Mouse (Mus musculus): ENCODE measurements around the gene Fam216a. TPM values are rescaled to one million over a fixed set of nuclear protein-coding genes. Genes with fewer than 3 reads are reported as not detected.
A peak's percentile ranks its signal among the peaks of the same experiment; 100 is the strongest.

Fam216a gene
- polyA plus RNA-seq, 1 experiment, result 178 TPM

DNA sequence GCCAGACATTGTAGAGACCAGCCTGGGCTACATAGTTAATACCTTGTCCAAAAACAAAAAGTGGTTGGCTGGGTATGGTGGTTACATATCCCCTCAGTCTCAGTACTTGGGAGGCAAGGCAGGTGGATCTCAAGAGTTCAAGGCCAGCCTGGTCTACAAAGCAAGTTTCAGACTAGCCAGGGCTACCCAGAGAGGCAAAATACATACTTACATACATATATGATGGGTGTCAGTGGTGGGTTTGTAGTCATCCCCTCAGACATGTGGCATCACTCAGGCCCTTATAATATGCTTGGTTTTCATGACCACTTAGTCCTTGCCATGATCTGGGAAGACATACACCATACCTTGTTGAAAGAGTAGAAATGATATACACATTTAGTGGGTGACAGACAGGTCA is 18.5 kb upstream of the Fam216a start:
- no peak for TF ChIP-seq POLR2A (IDR thresholded peaks at IDR 0.05; ENCODE audit: control insufficient read depth, low read depth, low read length)
- TF ChIP-seq CTCF (IDR thresholded peaks at IDR 0.05; ENCODE audit: control insufficient read depth, insufficient read depth, insufficient replicate concordance, low read depth, low read length), result no peak
- H3K4me3 ChIP-seq (ENCODE audit: control insufficient read depth, low read depth, low read length), result no peak overlapping the region
- no peaks in the 10 kb centered on the region for H3K27me3 ChIP-seq (ENCODE audit: control insufficient read depth, insufficient read depth, low read length)

DNA sequence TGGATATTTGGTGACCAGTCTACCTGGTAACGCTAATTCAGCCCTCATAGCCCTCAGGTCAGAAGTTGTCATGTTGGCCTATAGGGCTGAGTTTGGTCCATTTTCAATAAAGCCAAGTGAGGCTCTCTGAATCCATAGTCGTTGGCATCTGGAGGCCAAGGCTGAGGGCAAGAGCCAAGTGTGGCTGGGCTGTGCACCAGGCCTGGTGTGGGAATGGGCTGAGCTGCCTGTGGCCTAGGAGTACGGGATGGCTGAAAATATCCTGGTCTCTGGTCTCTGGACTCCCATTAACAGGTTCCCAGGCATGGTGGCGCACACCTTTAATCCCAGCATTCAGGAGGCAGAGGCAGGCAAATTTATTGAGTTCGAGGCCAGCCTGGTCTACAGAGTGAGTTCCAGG is 17.8 kb upstream of the Fam216a start:
- Histone ChIP-seq H3K36me3 (ENCODE audit: control insufficient read depth, insufficient read depth, low read length) (no peaks in the 10 kb centered on the region), H3K27me3 (ENCODE audit: control insufficient read depth, insufficient read depth, low read length) (no peaks in the 10 kb centered on the region), H3K27ac (ENCODE audit: control insufficient read depth, insufficient read depth, low read depth, low read length) (no peak overlapping the region), H3K4me1 (ENCODE audit: control insufficient read depth, insufficient read depth, low read length) (peaks cover 2% of the 10 kb centered on the region; the same call in 1 of the 2 replicates), H3K4me3 (ENCODE audit: control insufficient read depth, low read depth, low read length) (no peak overlapping the region)
- TF ChIP-seq CTCF (IDR thresholded peaks at IDR 0.05; ENCODE audit: control insufficient read depth, insufficient read depth, insufficient replicate concordance, low read depth, low read length) (no peak), POLR2A (IDR thresholded peaks at IDR 0.05; ENCODE audit: control insufficient read depth, low read depth, low read length) (no peak)

More for the DNA sequence above, 18.5 kb upstream of the Fam216a start:
- Histone ChIP-seq H3K36me3 (ENCODE audit: control insufficient read depth, insufficient read depth, low read length) (no peaks in the 10 kb centered on the region), H3K27ac (ENCODE audit: control insufficient read depth, insufficient read depth, low read depth, low read length) (no peak overlapping the region), H3K4me1 (ENCODE audit: control insufficient read depth, insufficient read depth, low read length) (peaks cover 2% of the 10 kb centered on the region; the same call in 1 of the 2 replicates)

DNA sequence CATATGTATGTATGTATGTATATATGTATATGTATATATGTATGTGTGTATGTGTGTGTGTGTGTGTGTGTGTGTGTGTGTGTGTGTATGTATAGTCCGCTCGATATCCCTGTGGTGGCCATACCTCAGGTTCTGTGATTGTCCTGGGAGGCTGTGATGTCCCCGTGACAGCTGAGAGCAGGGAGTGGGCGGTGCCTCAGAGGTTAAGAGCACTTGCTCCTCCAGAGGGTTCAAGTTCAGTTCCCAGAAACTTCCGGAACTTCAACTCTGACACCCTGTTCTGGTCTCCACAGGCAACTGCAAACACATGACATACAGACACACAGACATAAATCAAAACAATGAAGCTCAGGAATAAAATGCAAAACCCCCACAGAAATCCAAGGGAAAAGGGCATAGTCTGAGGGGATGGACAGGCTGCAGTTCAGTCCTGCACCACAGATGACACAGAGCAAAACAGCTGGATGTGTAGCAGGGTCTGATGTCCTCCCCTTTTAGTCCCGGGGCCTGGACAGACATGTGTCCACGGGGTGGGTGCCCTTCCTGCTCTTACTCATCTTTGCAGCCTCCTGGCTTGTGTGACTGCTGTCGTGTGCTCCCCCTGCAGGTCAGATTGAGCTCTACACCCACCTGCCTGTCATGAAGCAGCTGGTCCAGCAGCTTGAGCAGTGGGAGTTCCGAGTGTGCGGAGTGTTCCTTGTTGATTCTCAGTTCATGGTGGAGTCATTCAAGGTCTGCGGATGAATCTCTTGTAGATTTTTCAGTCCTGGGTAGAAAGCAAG is 7.4 kb upstream of the Fam216a start:
- peak; percentile 92; the same call in 1 of the 2 replicates for TF ChIP-seq CTCF (IDR thresholded peaks at IDR 0.05; ENCODE audit: control insufficient read depth, insufficient read depth, insufficient replicate concordance, low read depth, low read length)
- TF ChIP-seq POLR2A (IDR thresholded peaks at IDR 0.05; ENCODE audit: control insufficient read depth, low read depth, low read length), result no peak
- Histone ChIP-seq H3K4me3 (ENCODE audit: control insufficient read depth, low read depth, low read length) (no peak overlapping the region), H3K36me3 (ENCODE audit: control insufficient read depth, insufficient read depth, low read length) (peaks cover 1% of the 10 kb centered on the region; the same call in 1 of the 2 replicates), H3K27me3 (ENCODE audit: control insufficient read depth, insufficient read depth, low read length) (no peaks in the 10 kb centered on the region), H3K27ac (ENCODE audit: control insufficient read depth, insufficient read depth, low read depth, low read length) (no peak overlapping the region), H3K4me1 (ENCODE audit: control insufficient read depth, insufficient read depth, low read length) (no peaks in the 10 kb centered on the region)

DNA sequence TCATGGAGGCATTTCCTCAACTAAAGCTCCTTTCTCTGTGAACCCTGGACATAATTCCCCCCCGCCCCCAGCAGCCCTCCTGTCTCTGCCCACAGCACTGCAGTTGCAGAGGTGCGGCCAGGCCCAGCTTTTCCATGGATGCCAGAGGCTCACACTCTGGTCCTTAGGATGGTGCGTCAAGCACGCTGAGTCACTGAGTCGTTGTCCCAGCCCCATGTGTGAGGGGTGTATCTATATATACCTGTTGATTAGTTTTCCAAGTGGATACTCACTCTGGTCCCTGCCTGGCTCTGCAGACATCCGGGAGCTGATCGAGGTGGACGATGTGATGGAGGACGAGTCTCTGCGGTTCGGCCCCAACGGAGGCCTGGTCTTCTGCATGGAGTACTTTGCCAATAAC is 6.0 kb upstream of the Fam216a start:
- Histone ChIP-seq H3K27me3 (ENCODE audit: control insufficient read depth, insufficient read depth, low read length) (no peaks in the 10 kb centered on the region), H3K4me1 (ENCODE audit: control insufficient read depth, insufficient read depth, low read length) (no peaks in the 10 kb centered on the region; the same call in 1 of the 2 replicates), H3K36me3 (ENCODE audit: control insufficient read depth, insufficient read depth, low read length) (peaks cover 1% of the 10 kb centered on the region), H3K27ac (ENCODE audit: control insufficient read depth, insufficient read depth, low read depth, low read length) (no peak overlapping the region), H3K4me3 (ENCODE audit: control insufficient read depth, low read depth, low read length) (no peak overlapping the region)
- no peak for TF ChIP-seq CTCF (IDR thresholded peaks at IDR 0.05; ENCODE audit: control insufficient read depth, insufficient read depth, insufficient replicate concordance, low read depth, low read length)
- TF ChIP-seq POLR2A (IDR thresholded peaks at IDR 0.05; ENCODE audit: control insufficient read depth, low read depth, low read length), result no peak

DNA sequence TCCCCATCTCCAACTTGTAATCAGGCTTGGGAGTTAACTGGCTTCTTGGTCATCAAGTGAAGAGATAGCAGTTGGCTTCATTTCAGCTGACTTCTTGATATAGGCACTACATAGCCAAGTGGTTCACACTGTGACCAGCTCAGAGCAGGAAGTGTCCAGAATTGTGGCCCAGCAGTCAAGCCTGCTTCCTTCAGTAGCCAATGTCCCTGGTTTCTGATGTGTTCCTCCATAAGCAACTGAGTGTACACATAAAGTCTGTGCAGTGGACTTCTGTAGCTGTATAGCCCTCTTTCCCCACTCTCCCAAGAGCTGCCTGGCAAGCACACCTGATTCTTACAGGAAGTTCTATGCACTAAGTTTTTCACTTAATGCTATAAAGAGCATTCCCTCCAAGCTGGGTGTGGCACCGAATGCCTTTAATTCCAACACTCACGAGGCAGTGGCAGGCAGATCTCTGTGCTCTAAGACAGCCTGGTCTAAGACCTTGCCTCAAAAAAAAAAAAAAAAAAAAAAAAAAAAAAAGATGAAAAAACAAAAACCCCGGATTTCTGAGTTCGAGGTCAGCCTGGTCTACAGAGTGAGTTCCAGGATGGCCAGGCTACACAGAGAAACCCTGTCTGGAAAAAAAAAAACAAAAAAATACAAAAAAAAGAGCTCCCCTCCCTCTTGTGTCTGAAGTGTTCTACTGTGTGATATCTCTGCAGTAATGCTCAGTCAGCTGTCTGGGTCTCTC is 5.1 kb upstream of the Fam216a start:
- no peak overlapping the region for H3K4me3 ChIP-seq (ENCODE audit: control insufficient read depth, low read depth, low read length)
- no peak overlapping the region for H3K27ac ChIP-seq (ENCODE audit: control insufficient read depth, insufficient read depth, low read depth, low read length)
- TF ChIP-seq POLR2A (IDR thresholded peaks at IDR 0.05; ENCODE audit: control insufficient read depth, low read depth, low read length) (no peak), CTCF (IDR thresholded peaks at IDR 0.05; ENCODE audit: control insufficient read depth, insufficient read depth, insufficient replicate concordance, low read depth, low read length) (no peak)
- no peaks in the 10 kb centered on the region; the same call in none of the 2 replicates for H3K36me3 ChIP-seq (ENCODE audit: control insufficient read depth, insufficient read depth, low read length)
- no peaks in the 10 kb centered on the region for H3K27me3 ChIP-seq (ENCODE audit: control insufficient read depth, insufficient read depth, low read length)
- H3K4me1 ChIP-seq (ENCODE audit: control insufficient read depth, insufficient read depth, low read length), result no peaks in the 10 kb centered on the region; the same call in 1 of the 2 replicates

DNA sequence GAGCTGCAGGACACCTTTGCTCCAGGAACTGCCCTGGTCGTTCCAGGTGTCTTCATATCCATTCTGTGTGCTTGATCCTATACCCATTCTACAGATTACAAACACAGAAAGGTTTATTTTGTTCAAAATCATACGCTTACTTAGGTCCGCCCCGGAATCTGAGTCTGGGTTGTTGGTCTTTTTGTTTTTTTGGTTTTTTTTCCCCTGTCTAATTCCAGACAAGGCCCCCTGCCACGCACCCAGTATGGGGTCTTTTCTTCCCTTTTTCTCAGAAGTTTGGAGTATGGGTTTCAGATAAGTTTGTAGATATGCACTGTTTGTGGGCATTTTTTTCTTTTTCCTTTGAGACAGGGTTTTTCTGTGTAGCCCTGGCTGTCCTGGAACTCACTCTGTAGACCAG is 714 bp upstream of the Fam216a start:
- H3K36me3 ChIP-seq (ENCODE audit: control insufficient read depth, insufficient read depth, low read length), result peaks cover 2% of the 10 kb centered on the region
- H3K27me3 ChIP-seq (ENCODE audit: control insufficient read depth, insufficient read depth, low read length), result no peaks in the 10 kb centered on the region
- H3K4me1 ChIP-seq (ENCODE audit: control insufficient read depth, insufficient read depth, low read length), result no peaks in the 10 kb centered on the region; the same call in 1 of the 2 replicates
- H3K4me3 ChIP-seq (ENCODE audit: control insufficient read depth, low read depth, low read length), result peak overlapping the region; percentile 89
- H3K27ac ChIP-seq (ENCODE audit: control insufficient read depth, insufficient read depth, low read depth, low read length), result peak overlapping the region; percentile 73
- TF ChIP-seq CTCF (IDR thresholded peaks at IDR 0.05; ENCODE audit: control insufficient read depth, insufficient read depth, insufficient replicate concordance, low read depth, low read length), result no peak
- TF ChIP-seq POLR2A (IDR thresholded peaks at IDR 0.05; ENCODE audit: control insufficient read depth, low read depth, low read length), result no peak

DNA sequence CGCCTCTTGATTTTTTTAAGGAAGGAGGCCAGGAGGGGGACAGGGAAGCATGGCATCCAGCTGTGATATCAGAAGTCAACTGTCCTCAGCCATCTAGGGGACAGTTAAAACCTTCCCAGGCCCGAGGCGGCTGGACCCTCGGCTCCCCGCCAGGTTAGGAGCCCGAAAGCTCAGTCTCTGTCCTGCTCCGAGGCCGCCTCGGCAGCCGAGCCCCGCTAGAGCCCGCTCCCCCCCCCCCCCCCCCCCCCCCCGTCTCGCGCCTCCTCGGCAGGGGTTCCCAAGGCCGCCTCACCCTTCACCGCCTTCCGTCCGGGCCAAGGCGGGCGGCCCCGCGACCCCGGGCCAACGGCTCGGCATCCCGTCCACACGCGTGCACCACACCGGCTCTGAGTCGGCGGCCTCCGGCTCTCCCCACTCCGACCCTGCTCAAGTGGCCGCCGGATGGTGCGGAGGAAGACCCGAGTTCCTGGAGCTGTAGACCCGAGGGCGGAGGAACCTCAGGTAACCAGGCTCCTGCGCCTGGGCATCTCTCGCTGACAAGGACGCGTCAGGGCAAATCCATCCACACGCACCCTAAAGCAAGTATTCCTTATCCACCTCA is 473 bp downstream of the Fam216a start, which contains the start of gene Gpn3:
Gene Gpn3, plus strand, starts transcription at position 286 of the 601 bp plus-strand sequence.
- Histone ChIP-seq H3K4me1 (ENCODE audit: control insufficient read depth, insufficient read depth, low read length) (no peaks in the 10 kb centered on the region; the same call in 1 of the 2 replicates), H3K27me3 (ENCODE audit: control insufficient read depth, insufficient read depth, low read length) (no peaks in the 10 kb centered on the region), H3K27ac (ENCODE audit: control insufficient read depth, insufficient read depth, low read depth, low read length) (peak within 1 kb of the TSS; percentile 99), H3K4me3 (ENCODE audit: control insufficient read depth, low read depth, low read length) (peak within 1 kb of the TSS; percentile 89), H3K36me3 (ENCODE audit: control insufficient read depth, insufficient read depth, low read length) (peaks cover 3% of the 10 kb centered on the region)
- TF ChIP-seq POLR2A (IDR thresholded peaks at IDR 0.05; ENCODE audit: control insufficient read depth, low read depth, low read length) (no peak; the same call in none of the 2 replicates), CTCF (IDR thresholded peaks at IDR 0.05; ENCODE audit: control insufficient read depth, insufficient read depth, insufficient replicate concordance, low read depth, low read length) (no peak)
